Mouse (Mus musculus) forebrain, embryonic 13.5 days (tissue): ENCODE results near the gene Rps18. TPM values are rescaled to one million over a fixed set of nuclear protein-coding genes. Genes with fewer than 3 reads are reported as not detected.
A peak's percentile ranks its signal among the peaks of the same experiment; 100 is the strongest.
"Not testable (repeated sequence)": the region's sequence is repeated elsewhere in the genome, so short reads cannot be mapped to it uniquely, and the experiment has no call there.

ENCODE experiments used
- ATAC-seq: fragments of 200-750 bp; cut with Nextera tagmentation; 2 replicates; pipeline ENCODE4 v1.8.0; 2017
- H3K27ac ChIP-seq: fragments of 300-500 bp; sonication (generic); 2 replicates; pipeline ENCODE4 v1.5.1; 2015; ENCODE audit warnings: inconsistent platforms, mild to moderate bottlenecking, moderate library complexity
- H3K27me3 ChIP-seq: fragments of 300-500 bp; sonication (generic); 2 replicates; pipeline ENCODE4 v1.6.1; 2015; ENCODE audit warnings: mild to moderate bottlenecking, inconsistent platforms
- H3K36me3 ChIP-seq: fragments of 300-500 bp; sonication (generic); 2 replicates; pipeline ENCODE4 v1.6.1; 2015; ENCODE audit warnings: mild to moderate bottlenecking, inconsistent platforms; ENCODE audit not compliant: poor library complexity, severe bottlenecking
- H3K4me1 ChIP-seq: fragments of 300-500 bp; sonication (generic); 2 replicates; pipeline ENCODE4 v1.6.1; 2015; ENCODE audit warnings: inconsistent platforms
- H3K4me2 ChIP-seq: fragments of 300-500 bp; sonication (generic); 2 replicates; pipeline ENCODE4 v1.6.1; 2015; ENCODE audit warnings: inconsistent platforms, mild to moderate bottlenecking, moderate library complexity
- H3K4me3 ChIP-seq: fragments of 300-500 bp; sonication (generic); 2 replicates; pipeline ENCODE4 v1.5.1; 2015; ENCODE audit warnings: mild to moderate bottlenecking, inconsistent platforms
- H3K9ac ChIP-seq: fragments of 300-500 bp; sonication (generic); 2 replicates; pipeline ENCODE4 v1.6.1; 2015; ENCODE audit warnings: mild to moderate bottlenecking, inconsistent platforms
- H3K9me3 ChIP-seq: fragments of 300-500 bp; sonication (generic); replicated peaks from 2 replicates; pipeline ENCODE4 v1.6.1; 2016; ENCODE audit warnings: inconsistent platforms
- WGBS: fragments of 180-500 bp; shearing (Covaris S2); methylation state at CpG from one replicate; pipeline ENCODE4 v1.1.7; 2015; 5-methylcytosine and 5-hydroxymethylcytosine counted together
- polyA plus RNA-seq: library from polyadenylated mRNA; unstranded; fragments of >200 nt; fragmentation: Nextera tagmentation; extraction: Ambion mirVana; gene quantifications from 2 replicates; pipeline ENCODE4 v1.2.1, GENCODE M21; 2015

Gene Rps18
- polyA plus RNA-seq, 1 experiment from 2014 or later, result 1,184 TPM

GRCm38 (mm10) chr17:33908331-33909076, 47.3 kb downstream of the Rps18 start:
- H3K9ac ChIP-seq, result peak overlapping the region; percentile 80

GRCm38 (mm10) chr17:33904835-33905234, 51.0 kb downstream of the Rps18 start, which contains the start of gene Platr17:
TSS of gene Platr17 (plus strand) at chr17:33905135.
- H3K4me2 ChIP-seq, ATAC-seq, H3K9ac ChIP-seq, H3K27ac ChIP-seq, H3K9me3 ChIP-seq, H3K27me3 ChIP-seq, H3K4me3 ChIP-seq, H3K36me3 ChIP-seq: not testable (repeated sequence)
- peaks cover 11% of the 10 kb centered on the region for H3K4me1 ChIP-seq
- 23% methylated on average over 3 of the region's 4 CpGs for WGBS

More at GRCm38 (mm10) chr17:33908331-33909076, 47.3 kb downstream of the Rps18 start:
- Histone ChIP-seq H3K27me3 (no peaks in the 10 kb centered on the region), H3K27ac (peak overlapping the region; percentile 84), H3K9me3 (no peaks in the 10 kb centered on the region), H3K4me3 (peak overlapping the region; percentile 88), H3K4me1 (peaks cover 27% of the 10 kb centered on the region), H3K36me3 (peaks cover 28% of the 10 kb centered on the region), H3K4me2 (peak overlapping the region; percentile 95)
- no peak for ATAC-seq
- under 1% methylated on average over 43 of the region's 44 CpGs for WGBS

- ATAC-seq, H3K27me3 ChIP-seq: not testable (repeated sequence)
- 76% methylated on average over 6 of the region's 6 CpGs for WGBS
Measured at GRCm38 (mm10) chr17:33903911-33904651, 51.7 kb downstream of the Rps18 start.

GRCm38 (mm10) chr17:33902491-33902890, 53.3 kb downstream of the Rps18 start:
- H3K36me3 ChIP-seq, result no peaks in the 10 kb centered on the region
- peaks cover under 1% of the 10 kb centered on the region; the same call in 1 of the 2 replicates for H3K4me1 ChIP-seq
- no peaks in the 10 kb centered on the region for H3K9me3 ChIP-seq
- ATAC-seq, result no peak
- H3K9ac ChIP-seq, result no peak overlapping the region
- no peak overlapping the region for H3K4me2 ChIP-seq
- H3K27ac ChIP-seq, result no peak overlapping the region
- WGBS, result 83% methylated on average over 7 of the region's 7 CpGs
- H3K4me3 ChIP-seq, result no peak overlapping the region
- H3K27me3 ChIP-seq, result no peaks in the 10 kb centered on the region

More at GRCm38 (mm10) chr17:33903911-33904651, 51.7 kb downstream of the Rps18 start:
- H3K36me3 ChIP-seq, H3K9me3 ChIP-seq, H3K27ac ChIP-seq, H3K9ac ChIP-seq, H3K4me3 ChIP-seq, H3K4me2 ChIP-seq: not testable (repeated sequence)
- H3K4me1 ChIP-seq, result peaks cover 11% of the 10 kb centered on the region

- H3K4me2 ChIP-seq, result no peak overlapping the region
- no peaks in the 10 kb centered on the region for H3K27me3 ChIP-seq
- H3K4me1 ChIP-seq, result no peaks in the 10 kb centered on the region
- no peak overlapping the region for H3K4me3 ChIP-seq
- H3K36me3 ChIP-seq, result no peaks in the 10 kb centered on the region
- no peak for ATAC-seq
- no peak overlapping the region for H3K27ac ChIP-seq
- H3K9ac ChIP-seq, result no peak overlapping the region
- WGBS, result 73% methylated on average over 4 of the region's 4 CpGs
- no peaks in the 10 kb centered on the region for H3K9me3 ChIP-seq
Measured at GRCm38 (mm10) chr17:33902079-33902478, 53.7 kb downstream of the Rps18 start.

Other genes starting within 250 kb of the Rps18 start
- 52.2 and 56.5 TPM in 2 replicates for gene March2, start 237.3 kb downstream of the Rps18 start, polyA plus RNA-seq
- 433 and 441 TPM in 2 replicates for gene Rab11b, start 195.5 kb downstream of the Rps18 start, polyA plus RNA-seq
- gene Angptl4, start 174.2 kb downstream of the Rps18 start, polyA plus RNA-seq, result 8.6 and 10.0 TPM in 2 replicates
- 27.3 and 29.0 TPM in 2 replicates for gene Kank3, start 145.5 kb downstream of the Rps18 start, polyA plus RNA-seq
- gene Rps28, start 131.4 kb downstream of the Rps18 start, polyA plus RNA-seq, result 779 and 868 TPM in 2 replicates
- 473 and 507 TPM in 2 replicates for gene Ndufa7, start 131.4 kb downstream of the Rps18 start, polyA plus RNA-seq
- gene Cd320, start 112.9 kb downstream of the Rps18 start, polyA plus RNA-seq, result 60.1 and 66.1 TPM in 2 replicates
- gene Gm7029, start 82.2 kb downstream of the Rps18 start, polyA plus RNA-seq, result not detected in 2 replicates
- 6.8 and 7.4 TPM in 2 replicates for gene Kifc1, start 65.3 kb downstream of the Rps18 start, polyA plus RNA-seq
- 0.28 and 0.49 TPM in 2 replicates for gene Platr17, start 50.9 kb downstream of the Rps18 start, polyA plus RNA-seq
- gene Daxx, start 46.6 kb downstream of the Rps18 start, polyA plus RNA-seq, result 60.7 and 68.0 TPM in 2 replicates
- 12.3 and 15.0 TPM in 2 replicates for gene Tapbp, start 40.1 kb downstream of the Rps18 start, polyA plus RNA-seq
- gene Zbtb22, start 40.1 kb downstream of the Rps18 start, polyA plus RNA-seq, result 18.1 and 20.6 TPM in 2 replicates
- 39.3 and 46.6 TPM in 2 replicates for gene Rgl2, start 26.5 kb downstream of the Rps18 start, polyA plus RNA-seq
- 204 and 214 TPM in 2 replicates for gene Pfdn6, start 15.7 kb downstream of the Rps18 start, polyA plus RNA-seq
- gene Wdr46, start 15.3 kb downstream of the Rps18 start, polyA plus RNA-seq, result 28.4 and 29.4 TPM in 2 replicates
- gene B3galt4, start 4.5 kb downstream of the Rps18 start, polyA plus RNA-seq, result 7.3 and 9.4 TPM in 2 replicates
- gene Vps52, start 189 bp downstream of the Rps18 start, polyA plus RNA-seq, result 58.6 and 61.4 TPM in 2 replicates
- 12.9 and 24.0 TPM in 2 replicates for gene H2-K1, start 44.3 kb upstream of the Rps18 start, polyA plus RNA-seq
- gene Ring1, start 68.7 kb upstream of the Rps18 start, polyA plus RNA-seq, result 12.4 and 15.3 TPM in 2 replicates
- 76.0 and 88.0 TPM in 2 replicates for gene H2-Ke6, start 72.1 kb upstream of the Rps18 start, polyA plus RNA-seq
- 139 and 159 TPM in 2 replicates for gene Slc39a7, start 75.7 kb upstream of the Rps18 start, polyA plus RNA-seq
- 52.6 and 57.1 TPM in 2 replicates for gene Rxrb, start 75.8 kb upstream of the Rps18 start, polyA plus RNA-seq
- gene Col11a2, start 83.4 kb upstream of the Rps18 start, polyA plus RNA-seq, result 0.80 and 1.3 TPM in 2 replicates
- gene H2-Oa, start 136.3 kb upstream of the Rps18 start, polyA plus RNA-seq, result not detected in 2 replicates
- gene H2-DMa, start 163.5 kb upstream of the Rps18 start, polyA plus RNA-seq, result 8.7 and 10.0 TPM in 2 replicates
- 124 and 125 TPM in 2 replicates for gene Brd2, start 166.6 kb upstream of the Rps18 start, polyA plus RNA-seq
- gene H2-DMb2, start 187.3 kb upstream of the Rps18 start, polyA plus RNA-seq, result 0.20 TPM in 1 of 2 replicates, not detected in the other
- gene H2-DMb1, start 197.1 kb upstream of the Rps18 start, polyA plus RNA-seq, result 0.20 TPM in 1 of 2 replicates, not detected in the other
- 0.84 and 0.94 TPM in 2 replicates for gene Tap1, start 231.6 kb upstream of the Rps18 start, polyA plus RNA-seq
- 0.43 and 0.73 TPM in 2 replicates for gene Psmb9, start 231.8 kb upstream of the Rps18 start, polyA plus RNA-seq
- 0.65 and 1.6 TPM in 2 replicates for gene Psmb8, start 241.7 kb upstream of the Rps18 start, polyA plus RNA-seq
- 0.76 and 0.87 TPM in 2 replicates for gene Tap2, start 247.5 kb upstream of the Rps18 start, polyA plus RNA-seq